Mouse (Mus musculus) brain, embryonic 14.5 days (tissue): Measurements from ENCODE around the gene Scd4. TPM values are rescaled to one million over a fixed set of nuclear protein-coding genes. Genes with fewer than 3 reads are reported as not detected.
"Not testable (repeated sequence)": the region's sequence is repeated elsewhere in the genome, so short reads cannot be mapped to it uniquely, and the experiment has no call there.

ENCODE experiments used
- DNase-seq: peaks from one replicate; pipeline ENCODE4 v3.0.0-alpha.2; 2011; ENCODE audit warnings: low read depth
- CTCF ChIP-seq: fragments of 200-500 bp; IDR thresholded peaks from 2 replicates; pipeline ENCODE4 v1.5.1; 2012; ENCODE audit warnings: inconsistent platforms, mild to moderate bottlenecking, moderate library complexity, borderline replicate concordance; ENCODE audit not compliant: insufficient read depth, insufficient read length; ENCODE audit errors: extremely low read depth
- POLR2A ChIP-seq: fragments of 200-500 bp; IDR thresholded peaks from 2 replicates; pipeline ENCODE4 v1.6.1; 2012; ENCODE audit warnings: mild to moderate bottlenecking, inconsistent platforms, borderline replicate concordance; ENCODE audit not compliant: poor library complexity, insufficient read depth, insufficient read length, severe bottlenecking; ENCODE audit errors: extremely low read depth
- polyA plus RNA-seq: library from polyadenylated mRNA; depleted of rRNA; stranded (reverse); fragments of >200 nt; gene quantifications from 2 replicates; pipeline ENCODE4 v1.2.3, GENCODE M21; 2012

Gene Scd4
- polyA plus RNA-seq, 1 experiment = 0.30 TPM

- DNase-seq = peak; percentile 86
- no peak for TF ChIP-seq CTCF
- no peak for TF ChIP-seq POLR2A
Measured at GRCm38 (mm10) chr19:44314327-44314759, 18.5 kb upstream of the Scd4 start.

- DNase-seq = peak; percentile 58
- TF ChIP-seq POLR2A (no peak), CTCF (no peak)
Measured at GRCm38 (mm10) chr19:44314871-44315414, 17.9 kb upstream of the Scd4 start.

GRCm38 (mm10) chr19:44316752-44317315, 16.1 kb upstream of the Scd4 start:
- TF ChIP-seq POLR2A (no peak), CTCF (no peak)
- no peak for DNase-seq

GRCm38 (mm10) chr19:44317391-44317790, 15.5 kb upstream of the Scd4 start:
- DNase-seq = no peak
- no peak for TF ChIP-seq POLR2A
- TF ChIP-seq CTCF = no peak

GRCm38 (mm10) chr19:44318545-44318944, 14.3 kb upstream of the Scd4 start:
- no peak for DNase-seq
- TF ChIP-seq CTCF (0 out of 2 replicates have a peak, but pooled peaks have one; percentile 15), POLR2A (no peak)

GRCm38 (mm10) chr19:44320316-44320715, 12.6 kb upstream of the Scd4 start:
- no peak for DNase-seq
- TF ChIP-seq POLR2A = no peak
- no peak for TF ChIP-seq CTCF

GRCm38 (mm10) chr19:44321201-44321600, 11.7 kb upstream of the Scd4 start:
- TF ChIP-seq CTCF = no peak
- TF ChIP-seq POLR2A = no peak
- DNase-seq = no peak

GRCm38 (mm10) chr19:44321631-44322030, 11.3 kb upstream of the Scd4 start:
- DNase-seq = no peak
- no peak for TF ChIP-seq POLR2A
- TF ChIP-seq CTCF = no peak

- TF ChIP-seq CTCF (no peak), POLR2A (no peak)
- DNase-seq = no peak
Measured at GRCm38 (mm10) chr19:44329566-44329965, 3.3 kb upstream of the Scd4 start.

GRCm38 (mm10) chr19:44331128-44331527, 1.8 kb upstream of the Scd4 start:
- not testable (repeated sequence) for DNase-seq

- DNase-seq = no peak
- no peak for TF ChIP-seq CTCF
Measured at GRCm38 (mm10) chr19:44331911-44332310, 981 bp upstream of the Scd4 start.

- TF ChIP-seq CTCF (no peak), POLR2A (no peak)
- DNase-seq = no peak
Measured at GRCm38 (mm10) chr19:44332326-44332725, 566 bp upstream of the Scd4 start.

GRCm38 (mm10) chr19:44333991-44334390, 1.1 kb downstream of the Scd4 start:
- no peak for TF ChIP-seq CTCF
- TF ChIP-seq POLR2A = no peak
- no peak for DNase-seq

- no peak for DNase-seq
- TF ChIP-seq CTCF (no peak), POLR2A (no peak)
Measured at GRCm38 (mm10) chr19:44335876-44336662, 3.2 kb downstream of the Scd4 start.

- no peak for DNase-seq
- no peak for TF ChIP-seq POLR2A
- TF ChIP-seq CTCF = no peak
Measured at GRCm38 (mm10) chr19:44349689-44350088, 16.8 kb downstream of the Scd4 start.

- no peak for DNase-seq
- TF ChIP-seq CTCF (no peak), POLR2A (no peak)
Measured at GRCm38 (mm10) chr19:44351756-44352155, 18.9 kb downstream of the Scd4 start.
